Mouse (Mus musculus): Measurements from ENCODE around the gene Hist1h1b.
"Not testable (repeated sequence)": the region's sequence is repeated elsewhere in the genome, so short reads cannot be mapped to it uniquely, and the experiment has no call there.

Hist1h1b gene

DNA sequence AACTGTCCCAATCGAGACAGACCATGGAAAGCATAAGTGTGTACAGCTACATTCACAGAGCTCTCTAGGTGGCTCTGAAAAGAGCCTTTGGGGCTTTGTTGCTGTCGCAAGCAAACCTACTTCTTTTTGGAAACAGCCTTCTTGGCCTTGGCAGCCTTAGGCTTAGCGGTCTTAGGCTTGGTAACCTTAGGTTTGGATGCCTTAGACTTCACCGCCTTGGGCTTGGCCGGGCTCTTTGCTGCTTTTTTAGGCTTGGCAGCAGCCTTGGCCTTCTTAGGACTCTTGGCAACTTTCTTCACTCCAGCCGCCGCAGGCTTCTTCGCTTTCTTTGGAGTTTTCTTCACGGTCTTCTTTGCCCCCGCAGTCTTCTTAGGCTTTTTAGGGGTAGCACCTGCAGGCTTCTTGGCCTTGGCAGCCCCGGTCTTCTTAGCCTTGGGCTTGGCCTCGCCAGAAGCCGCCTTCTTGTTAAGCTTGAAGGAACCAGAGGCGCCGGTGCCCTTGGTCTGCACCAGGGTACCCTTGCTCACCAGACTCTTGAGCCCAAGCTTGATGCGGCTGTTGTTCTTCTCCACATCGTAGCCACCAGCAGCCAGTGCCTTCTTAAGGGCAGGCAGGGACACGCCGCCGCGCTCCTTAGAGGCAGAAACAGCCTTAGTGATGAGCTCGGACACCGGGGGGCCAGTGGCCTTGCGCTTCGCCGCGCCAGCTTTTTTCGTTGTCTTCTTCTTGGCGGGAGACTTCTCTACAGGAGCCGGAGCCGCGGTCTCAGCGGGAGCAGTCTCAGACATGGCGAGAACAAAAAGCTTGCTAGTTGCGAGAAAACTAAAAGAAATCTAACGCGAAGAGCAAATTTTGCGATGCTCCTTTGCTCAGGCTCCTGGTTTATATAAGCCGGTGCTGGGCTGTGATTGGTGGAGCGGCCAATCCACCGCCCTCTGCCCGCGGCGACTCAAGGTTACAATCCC is at the start of gene Hist1h1b:
TSS of gene Hist1h1b (minus strand) at position 859 of the 965 bp plus-strand sequence.
- DNase-seq (ENCODE audit: low spot score) = peak; percentile 81

DNA sequence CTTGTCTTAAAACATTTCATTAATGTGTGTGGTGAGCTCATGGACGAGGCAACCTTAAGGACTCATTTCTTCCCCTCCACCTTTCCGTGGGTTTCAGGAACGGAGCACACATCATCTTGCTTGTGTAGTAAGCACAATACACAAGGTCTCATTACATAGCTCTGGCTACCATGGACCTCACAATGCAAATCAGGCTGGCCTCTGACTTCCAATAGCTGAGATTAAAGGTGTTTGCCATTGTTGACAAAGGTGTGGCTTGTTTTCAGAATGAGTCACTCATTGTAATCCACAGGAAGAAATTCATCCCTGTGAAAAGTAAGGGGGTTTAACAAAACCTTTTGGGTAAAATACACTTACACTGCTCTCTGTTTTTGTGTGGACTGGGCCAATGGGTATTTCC is 48.1 kb upstream of the Hist1h1b start:
- no peak for DNase-seq (ENCODE audit: low spot score)

DNA sequence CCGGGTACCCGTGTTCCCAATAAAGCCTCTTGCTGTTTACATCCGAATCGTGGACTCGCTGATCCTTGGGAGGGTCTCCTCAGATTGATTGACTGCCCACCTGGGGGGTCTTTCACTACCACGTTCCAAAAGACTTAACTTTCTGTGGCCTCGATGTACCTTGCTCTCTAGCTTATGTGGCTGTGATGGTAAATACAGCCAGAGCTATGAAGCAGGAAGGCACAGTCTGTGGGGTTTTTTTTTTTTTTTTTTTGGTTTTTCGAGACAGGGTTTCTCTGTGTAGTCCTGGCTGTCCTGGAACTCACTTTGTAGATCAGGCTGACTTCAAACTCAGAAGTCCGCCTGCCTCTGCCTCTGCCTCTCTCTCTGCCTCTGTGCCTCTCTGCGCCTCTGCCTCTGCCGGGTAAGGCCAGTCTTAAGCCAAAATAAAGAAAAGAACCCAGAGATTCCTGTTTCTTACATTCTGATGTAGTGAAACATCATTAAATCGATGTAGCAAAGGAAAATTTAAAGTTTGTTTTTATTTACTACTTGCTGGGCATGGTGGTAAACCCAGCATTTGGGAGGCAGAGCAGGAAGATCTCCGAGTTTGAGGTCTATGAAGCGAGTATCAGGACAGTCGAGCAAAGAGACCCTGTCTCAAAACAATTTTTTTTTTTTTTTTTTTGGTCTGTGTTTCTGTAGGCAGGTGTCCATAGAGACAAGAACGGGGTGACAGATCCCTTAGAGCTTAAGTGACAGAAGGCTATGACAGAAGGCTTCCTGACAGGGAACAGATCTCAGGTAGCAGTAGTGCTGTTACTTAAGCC is 39.9 kb upstream of the Hist1h1b start:
- not testable (repeated sequence) for DNase-seq (ENCODE audit: low spot score)

DNA sequence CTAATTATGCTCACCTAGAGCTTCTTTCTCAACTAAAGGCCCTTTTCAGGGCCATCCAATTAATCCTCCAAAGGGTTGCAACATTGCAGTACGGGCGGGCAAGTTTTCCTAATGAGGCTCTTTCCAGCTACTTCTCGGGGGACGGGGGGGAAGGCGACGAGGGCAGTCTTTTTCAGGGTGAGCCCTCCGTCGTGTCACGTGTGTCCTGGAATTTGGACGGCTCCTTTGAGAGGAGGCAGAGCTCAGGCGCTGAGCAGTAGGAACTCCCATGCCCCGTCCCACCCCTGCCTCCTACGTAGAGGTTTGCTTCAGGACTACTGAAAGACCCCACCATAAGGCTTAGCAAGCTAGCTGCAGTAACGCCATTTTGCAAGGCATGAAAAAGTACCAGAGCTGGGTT is 31.7 kb upstream of the Hist1h1b start:
- DNase-seq (ENCODE audit: low spot score) = not testable (repeated sequence)

DNA sequence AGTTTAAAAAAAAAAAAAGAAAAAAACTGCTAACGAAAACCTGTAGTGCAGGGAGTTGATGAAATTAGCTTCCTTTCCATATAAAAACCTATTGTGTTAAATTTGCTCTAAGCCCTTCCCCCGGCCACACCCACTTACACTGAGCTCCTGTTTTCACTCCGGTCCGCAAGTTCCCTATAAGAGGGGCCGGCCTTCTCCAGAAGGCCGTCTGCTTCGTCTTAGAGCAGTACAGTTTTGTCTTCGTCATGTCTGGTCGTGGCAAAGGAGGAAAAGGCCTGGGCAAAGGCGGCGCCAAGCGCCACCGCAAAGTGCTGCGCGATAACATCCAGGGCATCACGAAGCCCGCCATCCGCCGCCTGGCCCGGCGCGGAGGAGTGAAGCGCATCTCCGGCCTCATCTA is 31.1 kb upstream of the Hist1h1b start, which contains the start of gene Hist1h4m:
TSS of gene Hist1h4m (plus strand) at position 208 of the 400 bp plus-strand sequence.
- DNase-seq (ENCODE audit: low spot score) = not testable (repeated sequence)

DNA sequence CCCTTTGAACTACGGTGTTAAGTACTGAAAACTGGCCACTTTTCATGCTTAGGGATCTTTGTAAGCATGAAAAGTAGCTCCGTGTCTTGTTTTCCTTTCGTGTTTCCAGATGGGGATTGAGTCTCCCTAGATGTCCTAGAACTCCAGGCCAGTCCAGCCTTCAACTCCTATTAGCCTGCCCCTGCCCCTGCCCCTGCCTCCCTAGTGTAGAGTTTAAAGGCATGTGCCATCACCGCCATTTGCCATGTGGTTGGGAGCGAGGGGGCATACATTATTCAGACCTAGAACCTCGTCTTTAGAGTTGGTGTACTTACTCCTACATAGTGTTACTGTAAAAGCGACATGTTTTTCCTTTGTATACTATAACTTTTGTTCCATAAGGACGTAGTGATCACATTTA is 30.6 kb upstream of the Hist1h1b start:
- DNase-seq (ENCODE audit: low spot score) = not testable (repeated sequence)

DNA sequence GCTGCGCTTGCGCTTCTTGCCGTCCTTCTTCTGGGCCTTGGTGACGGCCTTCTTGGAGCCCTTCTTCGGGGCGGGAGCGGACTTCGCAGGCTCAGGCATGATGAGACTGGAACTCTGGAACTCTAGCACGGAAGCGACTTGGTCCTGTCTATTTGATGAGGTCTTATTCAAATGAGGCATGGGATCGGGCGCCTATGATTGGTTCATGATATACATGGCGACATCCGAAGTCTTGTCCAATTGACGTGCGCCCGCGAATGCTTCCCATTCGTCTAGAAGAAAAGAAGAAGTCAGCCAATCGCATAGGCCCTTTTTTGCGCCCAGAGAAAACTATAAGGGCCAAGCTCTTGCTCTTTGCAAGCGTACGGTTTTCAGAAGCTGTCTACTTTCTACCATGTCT is 29.6 kb upstream of the Hist1h1b start, which contains the start of the genes Hist1h2bq and Hist1h2ao:
TSS of gene Hist1h2bq (minus strand) at position 125 of the 400 bp plus-strand sequence.
TSS of gene Hist1h2ao (plus strand) at position 393 of the 400 bp plus-strand sequence.
- DNase-seq (ENCODE audit: low spot score) = not testable (repeated sequence)

DNA sequence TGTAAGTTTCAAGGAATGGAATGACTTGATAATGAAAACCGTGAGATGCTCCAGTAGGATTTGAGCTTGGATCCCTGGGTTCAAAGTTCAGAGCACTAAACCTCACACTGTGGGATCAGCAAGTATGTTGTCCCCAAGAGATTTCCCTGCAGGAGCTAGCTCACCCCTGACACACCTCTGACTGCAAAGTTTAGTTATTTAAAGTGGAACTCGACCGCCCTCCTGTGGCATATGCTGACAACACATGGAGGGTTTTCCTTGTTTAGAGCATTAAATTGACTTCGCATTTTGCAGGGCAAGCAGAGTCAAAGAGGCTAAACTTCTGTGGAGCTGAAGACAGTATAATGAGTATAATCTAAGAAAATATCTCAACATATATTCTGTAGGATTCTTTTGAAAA is 22.6 kb upstream of the Hist1h1b start:
- DNase-seq (ENCODE audit: low spot score) = not testable (repeated sequence)

DNA sequence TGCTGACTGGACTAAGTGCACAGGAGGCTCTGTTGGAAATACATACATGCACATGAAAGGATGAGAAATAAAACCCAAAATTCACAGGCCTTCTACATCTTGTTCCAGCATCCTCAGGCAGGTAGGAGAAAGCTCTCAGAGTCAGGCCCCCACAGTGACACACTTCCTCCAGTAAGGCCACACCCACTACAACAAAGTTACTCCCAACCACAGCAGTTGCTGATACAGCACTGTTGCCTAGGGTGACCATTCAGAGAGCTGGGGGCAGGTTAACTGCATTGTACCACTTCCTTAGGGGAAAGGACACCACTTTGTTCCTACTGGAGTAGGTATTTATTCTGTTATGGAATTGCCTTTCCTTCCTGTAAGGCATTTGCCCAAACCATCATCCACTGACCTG is 16.7 kb upstream of the Hist1h1b start:
- DNase-seq (ENCODE audit: low spot score) = not testable (repeated sequence)

DNA sequence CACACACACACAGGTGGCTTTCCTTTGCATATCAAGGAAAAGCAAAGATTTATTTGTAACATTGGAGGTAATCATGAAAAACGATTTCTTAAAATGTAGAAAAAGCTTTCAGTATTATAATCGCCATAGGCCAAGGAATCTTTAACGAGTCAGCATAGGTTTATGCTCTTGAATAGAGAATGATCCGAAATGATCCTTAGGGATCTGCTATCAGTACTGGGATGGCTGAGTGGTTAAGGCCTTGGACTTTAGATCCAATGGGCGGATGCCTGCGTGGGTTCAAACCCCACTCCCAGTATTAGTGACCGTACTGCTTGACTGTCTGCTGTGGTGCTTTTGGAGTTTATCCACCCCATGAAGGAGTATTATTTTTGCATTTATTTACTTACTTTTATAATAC is 15.2 kb upstream of the Hist1h1b start:
- DNase-seq (ENCODE audit: low spot score) = no peak

DNA sequence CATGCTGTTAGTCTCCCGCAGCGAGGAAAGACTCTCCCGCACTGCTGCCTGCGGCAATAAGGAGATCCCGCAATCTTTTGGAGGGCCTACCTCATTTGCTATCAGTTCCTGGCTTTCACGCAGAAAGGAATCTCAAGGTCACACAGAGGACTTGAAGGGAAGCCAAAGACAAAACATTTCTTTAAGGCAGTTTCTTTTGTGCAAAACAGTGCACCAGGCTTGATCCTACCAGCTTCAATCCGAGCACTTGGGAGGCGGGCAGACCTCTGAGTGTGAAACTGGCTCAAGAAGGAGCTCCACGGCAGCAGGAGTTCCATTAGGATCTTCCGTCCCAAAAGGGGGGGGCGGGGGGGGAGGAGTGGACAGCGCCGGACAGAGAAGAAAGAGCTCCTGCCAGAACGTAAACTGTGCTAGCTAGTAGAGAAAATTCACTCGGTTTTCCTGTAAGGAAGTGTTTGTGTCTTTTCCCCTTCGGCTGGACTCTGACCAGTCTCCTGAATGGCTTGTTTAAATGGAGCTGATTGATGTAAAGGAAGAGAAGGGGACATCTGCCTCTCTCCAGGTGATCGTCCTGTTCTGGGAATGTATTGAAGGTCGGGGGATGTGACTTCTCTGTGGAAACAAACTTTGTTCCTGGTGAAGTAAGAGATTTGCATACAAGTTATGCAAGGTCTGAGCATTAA is 10.3 kb upstream of the Hist1h1b start:
- no peak for DNase-seq (ENCODE audit: low spot score)

DNA sequence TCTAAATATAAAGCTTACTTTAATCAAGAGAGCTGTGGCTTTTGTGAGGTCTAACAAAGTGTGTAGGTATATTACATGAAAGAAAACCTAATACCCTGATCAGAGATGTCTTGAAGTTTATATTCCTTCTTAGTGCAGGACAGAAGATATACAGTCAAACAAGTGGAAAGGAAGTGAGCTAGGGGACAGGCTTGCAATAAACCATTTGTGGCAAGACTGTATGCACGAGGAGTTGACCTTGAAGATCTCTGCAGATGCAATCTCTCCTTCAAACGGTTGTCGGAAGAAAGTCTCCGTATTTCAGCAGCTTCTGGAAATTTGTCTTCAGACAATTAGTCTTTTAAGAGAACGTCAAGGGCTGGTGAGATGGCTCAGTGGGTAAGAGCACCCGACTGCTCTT is 9.5 kb upstream of the Hist1h1b start:
- no peak for DNase-seq (ENCODE audit: low spot score)

DNA sequence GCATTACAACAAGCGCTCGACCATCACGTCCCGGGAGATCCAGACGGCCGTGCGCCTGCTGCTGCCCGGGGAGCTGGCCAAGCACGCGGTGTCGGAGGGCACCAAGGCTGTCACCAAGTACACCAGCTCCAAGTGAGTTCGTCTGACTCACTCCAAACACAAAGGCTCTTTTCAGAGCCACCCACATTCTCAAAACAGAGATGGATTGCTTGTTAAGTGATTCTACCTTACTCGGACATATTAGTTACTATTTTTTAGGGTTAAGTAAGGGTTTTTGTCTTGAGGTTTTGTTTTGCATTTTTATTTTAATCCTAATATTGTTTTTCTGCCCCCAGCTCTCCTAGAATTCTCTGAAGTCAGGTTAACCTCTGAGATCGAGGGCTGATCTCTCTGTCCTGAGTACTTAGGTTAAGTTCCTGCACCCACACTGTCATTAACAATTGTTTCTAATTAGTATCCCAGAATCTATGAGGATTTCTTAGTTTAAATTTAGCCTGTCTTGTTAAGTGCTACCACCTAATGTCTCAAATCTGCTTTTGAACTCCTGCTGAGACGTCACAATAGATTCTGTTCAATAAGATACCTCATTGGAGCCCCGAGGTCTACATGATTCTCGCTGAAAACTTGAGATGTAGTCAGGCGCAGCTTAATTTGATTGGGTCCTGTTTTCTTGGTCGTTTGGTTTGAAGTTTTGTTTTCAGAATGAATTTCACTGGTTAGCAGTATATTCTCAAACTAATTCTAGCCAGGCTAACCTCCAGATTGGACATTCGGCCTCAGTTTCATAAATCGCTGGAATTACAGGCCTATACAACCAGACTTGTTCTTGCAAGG is 7.6 kb upstream of the Hist1h1b start:
- no peak for DNase-seq (ENCODE audit: low spot score)

DNA sequence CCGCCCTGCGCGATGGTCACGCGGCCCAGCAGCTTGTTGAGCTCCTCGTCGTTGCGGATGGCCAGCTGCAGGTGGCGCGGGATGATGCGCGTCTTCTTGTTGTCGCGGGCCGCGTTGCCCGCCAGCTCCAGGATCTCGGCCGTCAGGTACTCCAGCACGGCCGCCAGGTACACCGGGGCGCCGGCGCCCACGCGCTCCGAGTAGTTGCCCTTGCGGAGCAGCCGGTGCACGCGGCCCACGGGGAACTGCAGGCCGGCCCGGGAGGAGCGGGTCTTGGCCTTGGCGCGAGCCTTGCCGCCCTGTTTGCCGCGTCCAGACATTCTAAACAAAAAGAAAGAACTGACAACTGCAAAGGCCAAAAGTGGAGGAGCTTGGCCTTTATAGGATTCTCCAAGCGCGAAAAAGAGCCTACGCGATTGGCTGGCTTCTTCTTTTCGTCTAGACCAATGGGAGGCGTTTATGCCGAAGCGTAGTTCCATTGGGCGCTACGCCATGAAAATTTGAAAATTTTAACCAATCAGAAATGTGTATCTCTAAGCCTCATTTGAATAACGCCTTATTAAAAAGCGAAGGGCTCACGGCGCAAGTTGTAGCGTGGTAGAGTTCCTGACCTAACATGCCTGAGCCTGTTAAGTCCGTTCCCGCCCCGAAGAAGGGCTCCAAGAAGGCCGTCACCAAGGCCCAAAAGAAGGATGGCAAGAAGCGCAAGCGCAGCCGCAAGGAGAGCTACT is 6.6 kb upstream of the Hist1h1b start, which contains the start of the genes Hist1h2an and Hist1h2bp:
TSS of gene Hist1h2an (minus strand) at position 320 of the 731 bp plus-strand sequence.
TSS of gene Hist1h2bp (plus strand) at position 563 of the 731 bp plus-strand sequence.
- DNase-seq (ENCODE audit: low spot score) = peak; percentile 88

DNA sequence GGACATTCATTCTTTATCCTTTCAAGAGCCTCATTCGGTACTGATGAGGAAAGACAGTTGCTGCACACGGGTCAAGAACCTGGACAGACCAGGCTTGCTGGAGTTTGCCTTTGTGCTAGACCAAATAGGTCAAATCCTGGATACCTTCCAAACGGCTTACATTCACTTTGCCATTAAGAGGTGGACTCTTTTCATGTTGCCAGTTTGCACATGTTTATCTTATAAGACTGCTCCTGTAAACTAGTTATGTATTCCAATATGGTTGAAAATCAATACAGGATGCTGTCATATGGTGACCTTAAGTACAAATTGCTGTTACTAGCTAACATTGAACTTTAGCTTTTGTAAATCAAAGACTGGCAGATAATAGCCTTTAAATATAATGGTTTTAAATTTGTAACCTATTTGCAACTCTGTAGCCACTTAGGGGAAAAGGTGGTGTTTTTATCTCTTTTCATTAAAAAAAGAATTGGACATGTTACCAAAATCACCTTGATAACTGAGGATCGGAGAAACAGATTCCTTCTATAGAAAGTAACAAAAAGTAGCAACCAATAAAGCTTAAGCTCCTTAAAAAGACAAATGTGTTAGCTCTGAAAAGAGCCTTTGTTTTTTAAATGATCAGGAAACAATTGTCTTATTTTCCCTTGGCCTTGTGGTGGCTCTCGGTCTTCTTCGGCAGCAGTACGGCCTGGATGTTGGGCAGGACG is 5.9 kb upstream of the Hist1h1b start:
- DNase-seq (ENCODE audit: low spot score) = no peak

DNA sequence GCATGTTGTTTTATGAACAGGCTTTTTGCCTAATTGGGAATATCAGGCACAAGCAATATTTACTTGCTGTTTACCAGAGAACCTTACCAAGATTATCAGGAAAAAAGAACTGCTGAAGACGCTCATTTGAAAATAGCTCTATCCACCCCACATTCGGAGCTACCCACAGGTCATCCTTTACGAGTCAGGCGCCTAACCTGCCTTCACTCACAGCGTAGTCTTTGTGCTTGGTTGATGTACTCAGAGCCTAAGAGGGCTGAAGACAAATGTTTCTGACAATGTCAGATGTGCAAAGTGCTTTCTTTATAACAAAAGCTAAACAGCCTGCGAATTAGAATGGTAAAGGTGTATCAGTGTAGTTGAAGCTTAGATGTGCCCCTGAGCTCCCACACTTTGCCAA is 3.9 kb upstream of the Hist1h1b start:
- no peak for DNase-seq (ENCODE audit: low spot score)

DNA sequence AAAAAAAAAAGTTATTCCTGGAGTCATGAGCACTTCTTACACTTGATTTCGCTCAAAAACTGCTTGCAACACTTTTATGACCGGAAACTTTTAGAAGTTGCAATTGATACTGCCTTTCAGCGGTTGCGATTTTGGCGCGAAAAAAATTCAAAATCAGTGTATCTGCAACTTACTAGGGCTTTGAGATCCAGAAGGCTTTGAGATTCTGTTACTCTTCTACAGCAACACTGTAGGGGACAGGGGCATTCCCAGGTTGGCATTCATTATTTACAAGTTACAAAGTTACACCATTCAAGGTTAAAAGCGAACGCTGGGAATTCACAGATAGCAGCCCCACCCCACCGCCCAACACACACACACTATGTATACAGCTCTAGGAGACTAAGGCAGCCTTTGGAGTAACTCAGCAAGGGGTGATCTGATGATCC is 3.3 kb upstream of the Hist1h1b start:
- DNase-seq (ENCODE audit: low spot score) = peak; percentile 65

DNA sequence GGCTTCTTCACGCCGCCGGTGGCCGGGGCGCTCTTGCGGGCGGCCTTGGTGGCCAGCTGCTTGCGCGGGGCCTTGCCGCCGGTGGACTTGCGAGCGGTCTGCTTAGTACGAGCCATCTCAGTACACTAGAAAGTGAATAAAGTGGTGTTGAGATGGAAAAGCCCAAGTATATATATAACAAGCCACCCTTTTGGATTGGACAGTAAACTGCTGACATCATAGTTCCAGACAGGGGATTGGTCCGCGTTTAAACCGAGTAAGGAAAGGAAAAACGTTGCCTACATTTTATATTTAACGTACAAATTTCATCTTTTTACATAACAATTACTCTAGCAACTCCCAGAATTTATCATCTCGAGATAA is 2.8 kb upstream of the Hist1h1b start, which contains the start of gene Hist1h3i:
TSS of gene Hist1h3i (minus strand) at position 116 of the 363 bp plus-strand sequence.
- peak; percentile 68 for DNase-seq (ENCODE audit: low spot score)

Measured in spleen, adult 12 weeks (tissue).